8 mouse cellular contexts compared by ENCODE assay signal in genomic region chr6:117918043-117918442, GRCm38 (mm10). TPM values are rescaled to one million over a fixed set of nuclear protein-coding genes. Genes with fewer than 3 reads are reported as not detected.
DNase-seq lines count a peak whose midpoint lies in the region; ATAC-seq and TF ChIP-seq lines count a peak whose summit lies in the region.

No protein-coding gene starts in this region.

- TF ChIP-seq CTCF in ES-Bruce4 (IDR thresholded peaks at IDR 0.05; ENCODE audit: low read depth, low read length), result no peak
- no peak for TF ChIP-seq CTCF in liver, embryonic 14.5 days (IDR thresholded peaks at IDR 0.05; ENCODE audit: low read depth)

- no peaks in the 10 kb centered on the region for H3K9me3 ChIP-seq in heart, embryonic 10.5 days
- no peaks in the 10 kb centered on the region for H3K9me3 ChIP-seq in ES-Bruce4 (replicated peaks; ENCODE audit: control insufficient read depth, insufficient read depth, low read length, poor library complexity, severe bottlenecking)
- no peaks in the 10 kb centered on the region for H3K9me3 ChIP-seq in forebrain, embryonic 15.5 days
- no peaks in the 10 kb centered on the region for H3K9me3 ChIP-seq in liver, embryonic 14.5 days (ENCODE audit: control insufficient read depth, low read length)

- peak overlapping the region; percentile 76 for H3K4me3 ChIP-seq in heart, embryonic 10.5 days
- H3K4me3 ChIP-seq in ES-Bruce4 (ENCODE audit: low read depth, low read length), result peak overlapping the region; percentile 85
- H3K4me3 ChIP-seq in forebrain, embryonic 15.5 days, result peak overlapping the region; percentile 74
- H3K4me3 ChIP-seq in liver, embryonic 14.5 days (ENCODE audit: insufficient read depth in 1 of 2, low read depth in 2 of 2, low read length in 2 of 2), result peak overlapping the region; percentile 84 to 93

- H3K9ac ChIP-seq in ES-Bruce4 (ENCODE audit: low read depth, poor library complexity, severe bottlenecking), result peak overlapping the region; percentile 84
- H3K9ac ChIP-seq in forebrain, embryonic 15.5 days (replicated peaks), result peak overlapping the region; percentile 68
- H3K9ac ChIP-seq in liver, embryonic 14.5 days (replicated peaks), result peak overlapping the region; percentile 97

- peak; percentile 53 for ATAC-seq in forebrain, embryonic 15.5 days (replicated peaks)
- no peak for ATAC-seq in liver, embryonic 14.5 days (ENCODE audit: insufficient read depth)
- no peak for ATAC-seq in erythroid progenitor cell, adult 5-6 weeks (replicated peaks; ENCODE audit: low FRiP score, poor library complexity, severe bottlenecking)

- DNase-seq in heart, embryonic 10.5 days (ENCODE audit: low spot score), result peak; percentile 60
- DNase-seq in heart, postnatal 14 days, result no peak
- DNase-seq in liver, embryonic 14.5 days (ENCODE audit: low read depth in 3 of 3, low spot score in 3 of 3), result no peak
- no peak for DNase-seq in right cerebral cortex, adult 18-20 months
- no peak for DNase-seq in urinary bladder, postnatal 25 days (ENCODE audit: low spot score)

- WGBS in heart, embryonic 10.5 days, result 50% methylated on average over 5 of the region's 5 CpGs
- 10% methylated on average over 5 of the region's 5 CpGs for WGBS in forebrain, embryonic 15.5 days
- 35% methylated on average over 5 of the region's 5 CpGs for WGBS in liver, embryonic 14.5 days (ENCODE audit: insufficient replicate concordance)

- peaks cover 26% of the 10 kb centered on the region for H3K36me3 ChIP-seq in heart, embryonic 10.5 days
- peaks cover 64% of the 10 kb centered on the region for H3K36me3 ChIP-seq in ES-Bruce4 (ENCODE audit: control insufficient read depth, insufficient read depth, low read length, poor library complexity, severe bottlenecking)
- H3K36me3 ChIP-seq in forebrain, embryonic 15.5 days, result no peaks in the 10 kb centered on the region
- peaks cover 49% of the 10 kb centered on the region for H3K36me3 ChIP-seq in liver, embryonic 14.5 days (replicated peaks; ENCODE audit: control insufficient read depth, insufficient read depth, low read depth)

- H3K27me3 ChIP-seq in heart, embryonic 10.5 days (ENCODE audit: insufficient read depth, poor library complexity, severe bottlenecking), result no peaks in the 10 kb centered on the region
- H3K27me3 ChIP-seq in ES-Bruce4 (ENCODE audit: control insufficient read depth, insufficient read depth, low read length, poor library complexity, severe bottlenecking), result no peaks in the 10 kb centered on the region
- H3K27me3 ChIP-seq in forebrain, embryonic 15.5 days, result no peaks in the 10 kb centered on the region
- no peaks in the 10 kb centered on the region for H3K27me3 ChIP-seq in liver, embryonic 14.5 days (ENCODE audit: control insufficient read depth, insufficient read depth, low read length)

- peaks cover 24% of the 10 kb centered on the region for H3K4me1 ChIP-seq in heart, embryonic 10.5 days
- peaks cover 1% of the 10 kb centered on the region for H3K4me1 ChIP-seq in ES-Bruce4 (ENCODE audit: control insufficient read depth, insufficient read depth, low read length)
- H3K4me1 ChIP-seq in forebrain, embryonic 15.5 days, result peaks cover 36% of the 10 kb centered on the region
- peaks cover 36 to 41% of the 10 kb centered on the region in 2 experiments for H3K4me1 ChIP-seq in liver, embryonic 14.5 days (replicated peaks; ENCODE audit: control insufficient read depth in 2 of 2, insufficient read depth in 2 of 2, low read length in 1 of 2)

- no peak for TF ChIP-seq EP300 in ES-Bruce4 (IDR thresholded peaks at IDR 0.05; ENCODE audit: insufficient read depth, low read depth, low read length)
- no peak for TF ChIP-seq EP300 in liver, embryonic 14.5 days (IDR thresholded peaks at IDR 0.05; ENCODE audit: low read depth)

- H3K27ac ChIP-seq in heart, embryonic 10.5 days, result peak overlapping the region; percentile 96
- H3K27ac ChIP-seq in ES-Bruce4 (ENCODE audit: insufficient read depth, low read length), result peak overlapping the region; percentile 92
- peak overlapping the region; percentile 79; the same call in 1 of the 2 replicates for H3K27ac ChIP-seq in forebrain, embryonic 15.5 days (replicated peaks)
- peak overlapping the region; percentile 97 for H3K27ac ChIP-seq in liver, embryonic 14.5 days

- intact Hi-C loops in heart, postnatal 14 days (cut with DNase I), result loop anchor here (5.0 kb wide), 1 partner anchor 76 kb away; the partner anchor contains the start of gene Zfp637

- no peak for TF ChIP-seq POLR2A in ES-Bruce4 (IDR thresholded peaks at IDR 0.05; ENCODE audit: insufficient read depth, low read length)

- peak overlapping the region; percentile 92 for H3K4me2 ChIP-seq in forebrain, embryonic 15.5 days (replicated peaks)
- H3K4me2 ChIP-seq in liver, embryonic 14.5 days (ENCODE audit: low read depth), result peak overlapping the region; percentile 88

RNA-seq across cellular contexts. Expression of gene Hnrnpf, which starts 17.9 kb away (rescaled TPM):
- polyA plus RNA-seq in heart, embryonic 10.5 days (2016; fragmentation: Nextera tagmentation; extraction: Ambion mirVana), result 660 and 767 TPM in 2 replicates
- 100 to 1,000 TPM; 228 to 255 TPM for total RNA-seq in heart, postnatal 14 days (2021)
- 1,007 and 1,035 TPM in 2 replicates for polyA plus RNA-seq in ES-Bruce4 (2011; ENCODE audit: insufficient read depth, insufficient read length, low read depth, missing spikeins)
- 376 and 385 TPM in 2 replicates for polyA plus RNA-seq in forebrain, embryonic 15.5 days (2015; fragmentation: Nextera tagmentation; extraction: Ambion mirVana)
- 222 and 368 TPM in 2 replicates for polyA plus RNA-seq in liver, embryonic 14.5 days (2012; rRNA removed)
- polyA plus RNA-seq in liver, embryonic 14.5 days (2014; fragmentation: Nextera tagmentation; extraction: Ambion mirVana), result 457 and 507 TPM in 2 replicates
- total RNA-seq in erythroid progenitor cell, adult 5-6 weeks (2015; ENCODE audit: low replicate concordance), result 403 and 407 TPM in 2 replicates
- total RNA-seq in erythroid progenitor cell, adult 5-6 weeks (2017; ENCODE audit: low replicate concordance), result 524 and 658 TPM in 2 replicates

RNA-seq across cellular contexts. Expression of gene Fxyd4, which starts 19.4 kb away (rescaled TPM):
- polyA plus RNA-seq in heart, embryonic 10.5 days (2016; fragmentation: Nextera tagmentation; extraction: Ambion mirVana), result 2.2 and 4.1 TPM in 2 replicates
- not detected for total RNA-seq in heart, postnatal 14 days (2021)
- not detected in 2 replicates for polyA plus RNA-seq in ES-Bruce4 (2011; ENCODE audit: insufficient read depth, insufficient read length, low read depth, missing spikeins)
- 2.0 and 4.0 TPM in 2 replicates for polyA plus RNA-seq in forebrain, embryonic 15.5 days (2015; fragmentation: Nextera tagmentation; extraction: Ambion mirVana)
- not detected in 2 replicates for polyA plus RNA-seq in liver, embryonic 14.5 days (2012; rRNA removed)
- polyA plus RNA-seq in liver, embryonic 14.5 days (2014; fragmentation: Nextera tagmentation; extraction: Ambion mirVana), result not detected in 2 replicates
- total RNA-seq in erythroid progenitor cell, adult 5-6 weeks (2015; ENCODE audit: low replicate concordance), result not detected in 2 replicates
- total RNA-seq in erythroid progenitor cell, adult 5-6 weeks (2017; ENCODE audit: low replicate concordance), result not detected in 2 replicates

RNA-seq across cellular contexts. Expression of gene Zfp239, which starts 56.1 kb away (rescaled TPM):
- polyA plus RNA-seq in heart, embryonic 10.5 days (2016; fragmentation: Nextera tagmentation; extraction: Ambion mirVana), result 4.2 and 6.3 TPM in 2 replicates
- 1 to 10 TPM in 1 of 2 experiments, under 1 TPM in 1; 0.22 to 1.1 TPM for total RNA-seq in heart, postnatal 14 days (2021)
- 8.8 and 9.4 TPM in 2 replicates for polyA plus RNA-seq in ES-Bruce4 (2011; ENCODE audit: insufficient read depth, insufficient read length, low read depth, missing spikeins)
- polyA plus RNA-seq in forebrain, embryonic 15.5 days (2015; fragmentation: Nextera tagmentation; extraction: Ambion mirVana), result 14.3 and 16.2 TPM in 2 replicates
- 1.2 and 2.0 TPM in 2 replicates for polyA plus RNA-seq in liver, embryonic 14.5 days (2012; rRNA removed)
- 2.9 and 3.5 TPM in 2 replicates for polyA plus RNA-seq in liver, embryonic 14.5 days (2014; fragmentation: Nextera tagmentation; extraction: Ambion mirVana)
- 1.4 TPM in 1 of 2 replicates, not detected in the other for total RNA-seq in erythroid progenitor cell, adult 5-6 weeks (2015; ENCODE audit: low replicate concordance)
- total RNA-seq in erythroid progenitor cell, adult 5-6 weeks (2017; ENCODE audit: low replicate concordance), result 1.0 and 1.1 TPM in 2 replicates
